Mouse (Mus musculus) intestine, postnatal 0 days (tissue): ENCODE results near the gene Gm38394. TPM values are rescaled to one million over a fixed set of nuclear protein-coding genes. Genes with fewer than 3 reads are reported as not detected.
"Not testable (repeated sequence)": the region's sequence is repeated elsewhere in the genome, so short reads cannot be mapped to it uniquely, and the experiment has no call there.

Experiments used
- ATAC-seq: fragments of 200-750 bp; cut with Nextera tagmentation; 2 replicates; pipeline ENCODE4 v1.8.0; 2017; ENCODE audit warnings: mild to moderate bottlenecking, moderate TSS enrichment, moderate library complexity
- H3K27ac ChIP-seq: fragments of 300-500 bp; sonication (generic); 2 replicates; pipeline ENCODE4 v1.5.1; 2014; ENCODE audit warnings: mild to moderate bottlenecking, low read depth, low read length, moderate library complexity
- H3K27me3 ChIP-seq: fragments of 300-500 bp; sonication (generic); replicated peaks from 2 replicates; pipeline ENCODE4 v1.6.1; 2014; ENCODE audit warnings: low read length, mixed read lengths; ENCODE audit not compliant: control insufficient read depth, insufficient read depth
- H3K36me3 ChIP-seq: fragments of 300-500 bp; sonication (generic); 2 replicates; pipeline ENCODE4 v1.6.1; 2014; ENCODE audit warnings: mild to moderate bottlenecking, moderate library complexity; ENCODE audit not compliant: control insufficient read depth, insufficient read depth
- H3K4me1 ChIP-seq: fragments of 300-500 bp; sonication (generic); replicated peaks from 2 replicates; pipeline ENCODE4 v1.6.1; 2014; ENCODE audit warnings: antibody characterized with exemption, low read length, mixed read lengths; ENCODE audit not compliant: control insufficient read depth, insufficient read depth
- H3K4me2 ChIP-seq: fragments of 300-500 bp; sonication (generic); replicated peaks from 2 replicates; pipeline ENCODE4 v1.6.1; 2014; ENCODE audit warnings: low read depth, mild to moderate bottlenecking, moderate library complexity
- H3K4me3 ChIP-seq: fragments of 300-500 bp; sonication (generic); 2 replicates; pipeline ENCODE4 v1.5.1; 2014; ENCODE audit warnings: low read depth, low read length
- H3K9ac ChIP-seq: fragments of 300-500 bp; sonication (generic); 2 replicates; pipeline ENCODE4 v1.6.1; 2014; ENCODE audit warnings: mild to moderate bottlenecking, low read depth, low read length
- H3K9me3 ChIP-seq: fragments of 300-500 bp; sonication (generic); 2 replicates; pipeline ENCODE4 v1.6.1; 2016; ENCODE audit warnings: mixed run types; ENCODE audit not compliant: control insufficient read depth
- CTCF ChIP-seq: sonication (generic); IDR thresholded peaks from 2 replicates; pipeline ENCODE4 v1.5.1; 2016; ENCODE audit warnings: low read depth, mild to moderate bottlenecking, control low read depth, antibody characterized with exemption, moderate library complexity
- WGBS: fragments of 180-500 bp; shearing (Covaris S2); extraction: QIAGEN DNeasy Blood & Tissue Kit; methylation state at CpG from one replicate; pipeline ENCODE4 v1.1.7; 2014; 5-methylcytosine and 5-hydroxymethylcytosine counted together
- polyA plus RNA-seq: library from polyadenylated mRNA; unstranded; fragments of >200 nt; fragmentation: Nextera tagmentation; extraction: Ambion mirVana; gene quantifications from 2 replicates; pipeline ENCODE4 v1.2.1, GENCODE M21; 2015

Gene Gm38394
- polyA plus RNA-seq, 1 experiment from 2014 or later, result 1.9 TPM

DNA sequence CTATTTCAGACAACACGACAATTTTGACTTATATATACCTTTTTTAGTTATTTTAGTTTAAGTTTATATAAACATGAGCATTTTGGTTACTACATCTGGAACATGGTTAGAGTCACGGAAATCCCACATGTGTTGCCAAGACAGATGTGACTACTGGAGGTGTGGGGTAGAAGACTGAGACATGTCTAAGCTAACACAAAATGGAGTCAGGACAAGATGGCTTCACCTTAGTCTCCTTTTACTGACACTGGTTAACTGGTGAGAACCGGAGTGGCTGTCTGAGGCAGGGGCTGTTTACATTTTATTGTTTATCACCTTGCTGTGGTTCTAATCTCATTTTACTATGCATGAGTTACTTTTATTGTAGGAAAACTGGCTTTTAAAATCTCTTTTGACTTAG, 7.5 kb upstream of the Gm38394 start:
- no peak for TF ChIP-seq CTCF
- Histone ChIP-seq H3K9ac (no peak overlapping the region), H3K36me3 (no peaks in the 10 kb centered on the region), H3K9me3 (no peaks in the 10 kb centered on the region), H3K27me3 (no peaks in the 10 kb centered on the region), H3K4me2 (no peak overlapping the region), H3K27ac (no peak overlapping the region), H3K4me3 (no peak overlapping the region), H3K4me1 (no peaks in the 10 kb centered on the region)
- ATAC-seq, result no peak
- WGBS, result 86% methylated on average over 3 of the region's 3 CpGs

DNA sequence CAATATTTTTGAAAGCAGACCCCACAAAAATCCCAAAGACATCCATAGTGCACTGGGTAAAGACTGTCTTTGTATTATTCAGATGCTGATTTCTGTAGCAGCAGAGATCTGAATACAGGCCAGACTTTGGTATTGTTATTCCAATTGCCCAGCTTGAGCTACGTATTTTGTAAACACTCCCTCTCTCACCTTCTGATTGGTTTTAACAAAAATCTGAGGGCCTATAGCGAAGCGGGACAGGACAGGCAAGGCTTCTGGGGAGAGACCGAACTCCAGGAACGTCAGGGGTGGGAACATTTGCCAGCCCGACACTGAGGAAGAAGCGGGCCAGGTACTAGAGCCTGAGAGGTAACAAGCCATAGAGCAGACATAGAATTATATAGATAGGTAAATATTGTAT, 6.6 kb upstream of the Gm38394 start:
- Histone ChIP-seq H3K9ac (no peak overlapping the region), H3K27ac (no peak overlapping the region), H3K36me3 (no peaks in the 10 kb centered on the region), H3K27me3 (no peaks in the 10 kb centered on the region), H3K4me1 (no peaks in the 10 kb centered on the region), H3K4me3 (no peak overlapping the region), H3K4me2 (no peak overlapping the region), H3K9me3 (no peaks in the 10 kb centered on the region)
- no peak for TF ChIP-seq CTCF
- no peak for ATAC-seq
- 77% methylated on average over 7 of the region's 7 CpGs for WGBS

DNA sequence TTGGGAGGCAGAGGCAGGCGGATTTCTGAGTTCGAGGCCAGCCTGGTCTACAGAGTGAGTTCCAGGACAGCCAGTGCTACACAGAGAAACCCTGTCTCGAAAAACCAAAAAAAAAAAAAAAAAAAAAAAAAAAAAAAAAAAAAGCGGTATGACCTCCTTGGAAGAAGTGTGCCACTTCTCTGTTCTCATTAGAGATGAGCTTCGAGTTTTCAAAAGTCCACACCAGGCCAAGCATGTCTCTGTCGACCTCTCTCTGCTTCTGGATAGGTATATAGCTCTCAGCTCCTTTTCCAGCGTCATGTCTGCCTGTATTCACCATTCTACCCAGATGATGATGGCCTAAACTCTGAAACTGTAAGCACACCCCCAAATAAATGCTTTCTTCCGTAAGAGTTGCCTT, 4.6 kb upstream of the Gm38394 start:
- H3K4me2 ChIP-seq, ATAC-seq, H3K27ac ChIP-seq, H3K4me3 ChIP-seq, H3K36me3 ChIP-seq, H3K9ac ChIP-seq, H3K9me3 ChIP-seq, H3K4me1 ChIP-seq, H3K27me3 ChIP-seq: not testable (repeated sequence)
- WGBS, result 90% methylated on average over 5 of the region's 8 CpGs

DNA sequence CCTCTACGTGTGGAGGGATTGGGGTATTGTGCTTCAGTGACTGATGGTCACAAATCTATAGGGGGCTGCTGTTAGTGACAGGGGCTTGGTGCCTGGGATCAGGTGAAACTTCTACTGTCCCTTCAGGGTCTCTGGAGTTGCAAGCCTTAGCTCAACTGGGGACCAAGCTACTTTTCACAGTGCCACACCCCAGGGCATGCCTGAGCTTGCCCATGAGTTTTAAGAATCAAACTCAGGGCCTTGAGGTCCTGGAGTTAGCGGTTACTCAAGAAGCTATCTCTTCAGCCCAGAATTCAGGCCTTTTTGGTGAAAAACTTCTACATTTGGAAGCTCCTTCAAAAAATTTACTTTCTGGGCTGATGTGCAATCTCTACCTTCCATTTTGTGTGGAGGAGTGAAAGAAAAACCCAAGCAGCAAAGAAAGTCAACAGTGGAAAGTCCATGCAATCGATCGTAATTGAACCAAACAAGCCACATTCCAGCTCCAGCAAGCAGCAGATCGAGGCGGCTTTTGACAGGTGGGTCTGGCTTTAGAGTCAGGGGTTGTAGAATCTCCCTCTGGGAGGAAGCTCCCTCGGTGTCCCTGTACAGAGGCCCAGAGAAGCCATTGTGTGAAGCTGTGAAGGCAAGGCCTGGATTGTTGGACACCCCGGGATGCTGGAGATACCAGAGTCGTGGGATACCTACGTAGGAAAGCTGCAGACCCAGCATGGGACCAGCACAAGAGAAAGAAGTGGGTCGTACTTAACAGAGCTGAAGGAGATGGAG, 3.3 kb upstream of the Gm38394 start:
- no peak overlapping the region for H3K27ac ChIP-seq
- no peaks in the 10 kb centered on the region for H3K9me3 ChIP-seq
- ATAC-seq, result no peak
- no peak overlapping the region for H3K4me2 ChIP-seq
- 60% methylated on average over 11 of the region's 11 CpGs for WGBS
- H3K4me1 ChIP-seq, result peaks cover 5% of the 10 kb centered on the region; the same call in 1 of the 2 replicates
- H3K27me3 ChIP-seq, result no peaks in the 10 kb centered on the region
- no peak overlapping the region for H3K4me3 ChIP-seq
- no peak for TF ChIP-seq CTCF
- H3K36me3 ChIP-seq, result no peaks in the 10 kb centered on the region
- H3K9ac ChIP-seq, result no peak overlapping the region

DNA sequence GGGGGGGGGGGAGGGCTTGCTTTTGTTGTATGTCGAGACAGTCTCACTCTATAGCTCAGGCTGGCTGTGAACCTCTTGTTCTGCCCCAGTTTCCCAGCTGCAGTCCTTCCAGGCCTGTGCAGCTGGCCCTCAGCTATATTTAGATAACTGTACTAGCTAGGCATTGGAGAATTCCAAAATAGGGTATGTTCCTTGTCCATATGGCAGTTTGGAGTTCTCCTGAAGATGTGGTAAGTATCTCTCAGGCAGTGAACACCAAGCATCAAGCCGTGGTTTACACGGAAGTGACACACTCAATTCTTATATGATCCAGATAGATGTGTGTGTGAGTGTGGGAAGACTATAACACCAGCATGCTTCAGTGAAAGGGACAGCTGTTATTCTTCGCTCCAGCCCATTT, 2.3 kb upstream of the Gm38394 start:
- 66% methylated on average over 4 of the region's 4 CpGs for WGBS
- peaks cover 11% of the 10 kb centered on the region; the same call in 1 of the 2 replicates for H3K4me1 ChIP-seq
- H3K36me3 ChIP-seq, result peaks cover 2% of the 10 kb centered on the region
- no peak for TF ChIP-seq CTCF
- no peak overlapping the region for H3K27ac ChIP-seq
- no peak overlapping the region for H3K9ac ChIP-seq
- no peak overlapping the region for H3K4me2 ChIP-seq
- no peaks in the 10 kb centered on the region for H3K9me3 ChIP-seq
- no peaks in the 10 kb centered on the region for H3K27me3 ChIP-seq
- no peak for ATAC-seq
- no peak overlapping the region for H3K4me3 ChIP-seq

DNA sequence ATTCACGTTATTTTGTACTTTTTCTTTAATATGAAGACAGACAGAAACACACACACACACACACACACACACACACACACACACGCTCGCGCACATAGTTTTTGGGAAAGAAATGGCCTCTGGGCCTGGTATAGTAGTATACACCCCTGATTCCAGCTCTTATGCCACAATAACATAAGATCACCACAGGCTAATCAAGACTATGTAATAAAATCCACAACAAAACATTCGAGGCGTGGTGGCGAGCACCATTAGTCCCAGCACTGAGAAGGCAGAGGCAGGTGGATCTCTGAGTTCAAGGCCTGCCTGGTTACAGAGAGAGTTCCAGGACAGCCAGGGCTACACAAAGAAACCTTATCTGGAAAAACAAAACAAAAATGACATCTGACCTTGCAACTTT, 1.8 kb upstream of the Gm38394 start:
- no peak overlapping the region for H3K27ac ChIP-seq
- no peak overlapping the region for H3K4me2 ChIP-seq
- TF ChIP-seq CTCF, result no peak
- WGBS, result 98% methylated on average over 7 of the region's 7 CpGs
- H3K27me3 ChIP-seq, result no peaks in the 10 kb centered on the region
- ATAC-seq, result no peak
- H3K4me3 ChIP-seq, result no peak overlapping the region
- H3K4me1 ChIP-seq, result peaks cover 12% of the 10 kb centered on the region; the same call in 1 of the 2 replicates
- no peak overlapping the region for H3K9ac ChIP-seq
- H3K9me3 ChIP-seq, result no peaks in the 10 kb centered on the region
- peaks cover 5% of the 10 kb centered on the region for H3K36me3 ChIP-seq
